Comparison of ENCODE assay signal across 9 mouse cellular contexts in the genomic region with DNA sequence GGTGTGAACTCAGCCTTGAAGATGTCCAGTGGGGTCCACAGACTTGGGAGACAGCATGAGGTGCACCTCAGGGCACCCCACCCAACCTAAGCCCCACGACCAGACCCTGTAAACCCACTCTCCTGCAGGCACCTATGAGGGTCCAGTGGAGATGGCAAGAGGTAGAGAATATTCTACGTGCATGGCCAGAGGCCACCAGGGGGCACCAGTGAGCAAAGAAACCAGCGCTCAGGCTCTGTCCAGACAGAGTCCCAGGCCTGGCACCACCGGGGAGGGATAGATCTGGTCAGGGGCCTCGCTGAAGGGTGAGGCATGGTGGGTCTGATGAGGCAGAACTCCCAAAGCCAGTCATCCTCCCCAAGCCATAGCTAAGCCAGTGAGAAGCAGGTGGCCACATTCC. TPM values are rescaled to one million over a fixed set of nuclear protein-coding genes. Genes with fewer than 3 reads are reported as not detected.
DNase-seq lines count a peak whose midpoint lies in the region; ATAC-seq lines count a peak whose summit lies in the region.
"Had no signal": no experiment of that assay in that cellular context is flagged by ENCODE, and none has a peak within 500 bp of the region (broad histone marks: within the 10 kb centered on the region; RNA-seq: fewer than 3 reads in every experiment).

No protein-coding gene starts in this region.

- H3K36me3 ChIP-seq in forebrain, embryonic 12.5 days (replicated peaks): peaks cover 54% of the 10 kb centered on the region

- H3K27ac ChIP-seq in forebrain, embryonic 12.5 days: no peak overlapping the region

- 10% methylated on average over 5 of the region's 5 CpGs for WGBS in forebrain, embryonic 12.5 days

- no peaks in the 10 kb centered on the region for H3K9me3 ChIP-seq in forebrain, embryonic 12.5 days
- H3K9me3 ChIP-seq: megakaryocyte, embryonic 14.5 days had no signal

- no peak overlapping the region for H3K4me3 ChIP-seq in forebrain, embryonic 12.5 days (replicated peaks)
- H3K4me3 ChIP-seq: megakaryocyte, embryonic 14.5 days had no signal

- ATAC-seq in cerebellum, adult (ENCODE audit: insufficient number of reproducible peaks, low FRiP score, low TSS enrichment): peak; percentile 16; the same call in 1 of the 2 replicates
- ATAC-seq in forebrain, embryonic 12.5 days (ENCODE audit: low FRiP score): peak; percentile 54
- peak; percentile 42 to 68 for ATAC-seq in hematopoietic stem cell, adult 5-6 weeks (replicated peaks in 1 of 2; ENCODE audit: insufficient read depth in 1 of 2, low FRiP score in 2 of 2, low TSS enrichment in 1 of 2, low read depth in 1 of 2, poor library complexity in 2 of 2, severe bottlenecking in 2 of 2)

- H3K27me3 ChIP-seq in forebrain, embryonic 12.5 days: peaks cover 23% of the 10 kb centered on the region

- DNase-seq in MN1 (ENCODE audit: low spot score): peak; percentile 75
- DNase-seq in layer of hippocampus, postnatal 25 days (ENCODE audit: extremely low spot score in 1 of 2, low spot score in 1 of 2): peak; percentile 83 to 94
- DNase-seq in lung, postnatal 4 days: peak; percentile 69 to 82
- DNase-seq in right cerebral cortex, postnatal 10 days (ENCODE audit: low spot score in 2 of 2): peak; percentile 76 to 84
- DNase-seq in yolk sac, embryonic 10.5 days (ENCODE audit: low spot score): peak; percentile 63

- H3K4me2 ChIP-seq in forebrain, embryonic 12.5 days: no peak overlapping the region

- no peak overlapping the region for H3K9ac ChIP-seq in forebrain, embryonic 12.5 days

- H3K4me1 ChIP-seq in forebrain, embryonic 12.5 days: peaks cover 18% of the 10 kb centered on the region

RNA-seq across cellular contexts. Expression of a gene that starts 27.3 kb away (rescaled TPM):
- 4.7 and 5.4 TPM in 2 replicates for polyA plus RNA-seq in forebrain, embryonic 12.5 days (2016; fragmentation: Nextera tagmentation; extraction: Ambion mirVana)
- total RNA-seq in hematopoietic stem cell, adult 5-6 weeks (2017): 15.1 and 20.9 TPM in 2 replicates
- total RNA-seq in layer of hippocampus, postnatal 25 days (2021): 10 to 100 TPM; 25.6 to 33.7 TPM

RNA-seq across cellular contexts. Expression of a gene that starts 27.5 kb away (rescaled TPM):
- 103 and 112 TPM in 2 replicates for polyA plus RNA-seq in forebrain, embryonic 12.5 days (2016; fragmentation: Nextera tagmentation; extraction: Ambion mirVana)
- 99.8 and 107 TPM in 2 replicates for total RNA-seq in hematopoietic stem cell, adult 5-6 weeks (2017)
- 100 to 1,000 TPM; 127 to 136 TPM for total RNA-seq in layer of hippocampus, postnatal 25 days (2021)
